Mouse (Mus musculus) left cerebral cortex, postnatal 14 days (tissue): Measurements from ENCODE around the gene Muc4. TPM values are rescaled to one million over a fixed set of nuclear protein-coding genes. Genes with fewer than 3 reads are reported as not detected.

Experiments used
- DNase-seq, 2 experiments: peaks; one replicate each; pipeline ENCODE4 v3.0.0; 2021 to 2022; ENCODE audit warnings: low spot score in 2 of 2, mixed read lengths in 1 of 2
- intact Hi-C: fragments of 180-260 bp; cut with DNase I; formaldehyde crosslinking; loops from one replicate; pipeline ENCODE4 v1.15.1; 2025
- long read RNA-seq, 2 experiments: library from polyadenylated mRNA; stranded (forward); transcript quantifications; one replicate each; pipeline ENCODE4 v2.0.0; 2021
- total RNA-seq, 2 experiments: library from RNA; stranded (reverse); gene quantifications; 2 replicates each; pipeline ENCODE4 v1.2.3; 2021

Gene Muc4
- not detected for total RNA-seq
- long read RNA-seq, experiment 1: 0 reads
- long read RNA-seq, experiment 2: 0 reads

GRCm38 (mm10) chr16:32735586-32735985, at the start of gene Muc4:
Gene Muc4, plus strand, starts transcription at chr16:32735886.
- no peak for DNase-seq
- intact Hi-C loops: no loop called here

- intact Hi-C loops: loop anchor here (5.0 kb wide), 1 partner anchor 179 kb away; no protein-coding TSS in a partner anchor
- no peak for DNase-seq
Measured at GRCm38 (mm10) chr16:32685998-32686397, 49.7 kb upstream of the Muc4 start.

- no peak for DNase-seq
- intact Hi-C loops: loop anchor here (5.0 kb wide), 1 partner anchor 180 kb away; no protein-coding TSS in a partner anchor
Measured at GRCm38 (mm10) chr16:32687221-32687620, 48.5 kb upstream of the Muc4 start.

GRCm38 (mm10) chr16:32688770-32689169, 46.9 kb upstream of the Muc4 start:
- intact Hi-C loops: loop anchor here (2.0 to 5.0 kb wide), 2 partner anchors 50 to 181 kb away; no protein-coding TSS in a partner anchor
- DNase-seq: no peak

- intact Hi-C loops: loop anchor here (2.0 to 5.0 kb wide), 2 partner anchors 51 to 182 kb away; no protein-coding TSS in a partner anchor
- DNase-seq: peak; percentile 62 to 81
Measured at GRCm38 (mm10) chr16:32689501-32689900, 46.2 kb upstream of the Muc4 start.

DNA sequence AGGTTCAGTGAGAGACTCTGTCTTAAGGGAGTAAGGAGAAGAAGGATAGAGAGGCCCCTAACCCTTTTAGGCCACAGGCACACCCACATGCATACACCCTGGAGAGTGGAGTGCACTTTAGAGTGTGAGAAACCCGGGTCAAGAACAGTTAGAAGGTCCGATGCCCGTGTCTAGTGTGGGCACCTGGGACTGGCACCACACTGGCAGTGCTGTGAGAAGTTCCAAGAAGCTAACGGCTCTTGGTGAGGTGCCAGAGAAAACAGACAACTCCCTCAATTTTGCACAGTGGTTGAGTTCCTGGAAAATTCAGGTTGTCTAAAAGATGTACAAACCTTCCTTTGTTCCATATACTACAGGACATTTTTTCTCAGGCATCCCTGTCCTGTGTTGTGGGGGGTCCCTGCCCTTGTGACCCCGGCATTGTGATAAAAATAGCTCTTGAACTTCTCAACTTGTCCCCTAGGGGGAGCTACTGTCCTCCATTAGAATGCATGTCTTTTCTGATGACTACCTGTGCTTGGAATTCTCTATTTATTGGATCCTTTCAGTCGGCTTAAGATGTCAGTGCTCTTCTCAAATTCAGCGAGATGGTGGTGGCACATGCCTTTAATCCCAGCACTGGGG, 38.7 kb upstream of the Muc4 start:
- intact Hi-C loops: no loop called here

DNA sequence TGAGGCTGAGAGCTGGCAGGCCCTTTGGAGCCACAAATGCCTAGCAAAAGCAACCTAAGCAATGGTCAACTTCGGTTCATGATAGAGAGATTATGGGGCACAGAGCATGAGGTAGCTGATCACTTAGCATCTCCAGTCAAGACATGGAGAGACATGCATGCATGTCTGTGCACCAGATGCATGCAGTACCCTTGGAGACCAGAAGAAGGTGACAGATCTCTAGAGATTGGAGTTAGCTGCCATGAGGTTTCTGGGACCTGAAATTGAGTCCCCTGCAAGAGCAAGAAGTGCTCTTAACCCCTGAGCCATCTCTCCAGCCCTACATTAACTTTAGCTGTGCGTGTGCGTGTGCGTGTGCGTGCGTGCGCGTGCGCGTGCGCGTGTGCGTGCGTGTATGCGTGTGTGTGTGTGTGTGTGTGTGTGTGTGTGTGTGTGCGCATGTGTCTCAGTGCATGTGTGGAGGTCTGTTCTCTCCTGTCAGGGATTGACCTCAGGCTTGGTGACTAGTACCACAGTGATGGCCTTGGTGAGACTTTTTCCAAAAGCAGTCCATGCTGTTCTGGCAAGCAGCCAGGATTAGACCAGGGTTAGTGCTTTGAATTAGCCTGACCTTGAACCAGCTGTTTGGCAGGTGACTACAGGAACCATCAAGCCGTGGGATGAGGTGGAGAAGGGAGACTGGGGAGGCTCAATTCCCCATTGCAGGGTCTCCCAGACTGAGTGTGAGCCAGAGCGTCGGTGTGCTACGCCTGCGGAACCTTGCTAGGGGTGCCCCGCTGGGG, 37.8 kb upstream of the Muc4 start:
- intact Hi-C loops: no loop called here
- no peak for DNase-seq

More for the DNA sequence above, 38.7 kb upstream of the Muc4 start:
- DNase-seq: no peak

DNA sequence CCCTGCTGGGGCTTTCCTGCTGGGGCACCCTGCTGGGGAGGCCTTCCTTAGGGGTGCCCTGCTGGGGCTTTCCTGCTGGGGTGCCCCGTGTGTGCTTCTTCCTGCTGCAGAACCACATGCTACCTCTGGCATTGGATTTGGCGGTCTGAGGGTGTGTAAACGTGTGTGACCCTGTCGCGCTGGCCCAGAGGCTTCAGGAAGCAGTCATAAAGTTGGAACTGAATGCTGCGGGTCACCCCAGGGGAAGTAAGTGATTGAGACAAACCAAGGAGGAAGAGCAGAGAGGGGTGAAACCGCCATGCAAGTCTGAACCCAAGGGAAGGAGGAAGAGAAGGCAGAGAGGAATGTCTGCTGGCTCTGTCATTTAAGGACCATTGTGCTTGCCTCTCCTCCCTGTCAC, 37.1 kb upstream of the Muc4 start:
- intact Hi-C loops: no loop called here
- DNase-seq: no peak

- intact Hi-C loops: no loop called here
- no peak for DNase-seq
Measured at GRCm38 (mm10) chr16:32703312-32703912, 32.3 kb upstream of the Muc4 start.

- intact Hi-C loops: no loop called here
- no peak for DNase-seq
Measured at GRCm38 (mm10) chr16:32705606-32706005, 30.1 kb upstream of the Muc4 start.

- intact Hi-C loops: no loop called here
- no peak for DNase-seq
Measured at GRCm38 (mm10) chr16:32707111-32707823, 28.4 kb upstream of the Muc4 start.

DNA sequence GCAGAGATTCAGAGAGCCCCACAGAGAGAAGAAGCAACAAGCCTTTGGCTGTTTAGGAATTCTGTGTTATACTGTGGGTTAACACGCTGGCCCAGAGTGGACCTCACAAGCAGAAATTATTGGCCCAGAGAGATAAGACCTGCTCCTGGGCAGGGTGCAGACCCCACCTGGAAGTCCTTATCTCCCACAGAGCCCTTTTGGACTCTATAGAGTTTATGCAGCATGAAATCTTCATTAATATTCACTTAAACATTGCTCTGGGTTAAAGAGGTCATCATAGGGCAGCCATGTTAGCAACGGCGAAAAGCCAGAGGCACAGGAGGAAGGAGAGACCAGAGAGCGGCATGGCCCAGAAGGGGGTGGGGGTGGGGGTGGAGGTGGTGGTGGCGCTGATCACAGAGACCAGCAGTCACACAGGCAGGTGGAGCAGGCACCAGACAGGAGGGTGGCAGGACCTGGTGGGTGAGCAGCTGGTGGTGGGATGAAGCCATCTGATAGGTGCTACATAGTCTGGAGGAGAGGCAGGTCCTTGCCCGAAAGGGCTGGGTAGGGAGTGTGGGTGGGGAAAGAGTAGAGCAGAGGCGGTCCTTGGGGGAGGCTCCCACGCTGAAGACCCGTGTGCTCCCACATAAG, 27.7 kb upstream of the Muc4 start:
- intact Hi-C loops: no loop called here
- DNase-seq: no peak

- intact Hi-C loops: no loop called here
- DNase-seq: no peak
Measured at GRCm38 (mm10) chr16:32708457-32709033, 27.1 kb upstream of the Muc4 start.

- intact Hi-C loops: no loop called here
- DNase-seq: no peak
Measured at GRCm38 (mm10) chr16:32709116-32709515, 26.6 kb upstream of the Muc4 start.

DNA sequence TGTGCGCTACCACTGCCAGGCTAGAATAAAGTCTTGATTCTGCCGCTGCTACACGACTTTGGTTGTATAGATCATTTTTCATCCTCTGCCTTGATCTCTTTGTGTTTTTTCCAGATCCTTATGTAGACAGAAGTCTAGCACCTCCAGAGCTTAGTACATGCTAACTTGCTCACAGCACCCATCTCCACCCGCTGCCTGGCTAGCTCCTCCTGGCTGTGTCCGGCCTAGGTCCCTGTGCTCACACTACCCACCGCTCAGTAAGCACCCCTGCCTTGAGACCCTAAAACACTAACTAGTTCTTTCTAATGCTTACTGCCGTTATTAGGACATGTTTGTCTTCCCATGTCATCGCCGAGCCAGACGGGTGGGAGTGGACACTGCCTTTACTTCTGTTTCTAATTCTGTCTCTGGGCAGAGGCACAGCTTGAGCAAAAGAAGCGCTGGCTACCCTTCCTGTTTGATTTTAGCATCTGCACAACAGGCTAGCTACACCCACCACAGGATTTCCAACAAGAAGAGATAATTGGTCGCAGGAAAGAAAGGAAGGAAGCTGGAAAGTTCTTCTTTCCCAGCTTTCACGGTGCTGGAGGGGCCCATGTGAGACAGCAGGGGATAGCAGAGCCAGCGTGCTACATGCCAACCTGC, 25.1 kb upstream of the Muc4 start:
- DNase-seq: peak in 1 of 2 experiments; percentile 27
- intact Hi-C loops: no loop called here

- intact Hi-C loops: no loop called here
- no peak for DNase-seq
Measured at GRCm38 (mm10) chr16:32712202-32712601, 23.5 kb upstream of the Muc4 start.

DNA sequence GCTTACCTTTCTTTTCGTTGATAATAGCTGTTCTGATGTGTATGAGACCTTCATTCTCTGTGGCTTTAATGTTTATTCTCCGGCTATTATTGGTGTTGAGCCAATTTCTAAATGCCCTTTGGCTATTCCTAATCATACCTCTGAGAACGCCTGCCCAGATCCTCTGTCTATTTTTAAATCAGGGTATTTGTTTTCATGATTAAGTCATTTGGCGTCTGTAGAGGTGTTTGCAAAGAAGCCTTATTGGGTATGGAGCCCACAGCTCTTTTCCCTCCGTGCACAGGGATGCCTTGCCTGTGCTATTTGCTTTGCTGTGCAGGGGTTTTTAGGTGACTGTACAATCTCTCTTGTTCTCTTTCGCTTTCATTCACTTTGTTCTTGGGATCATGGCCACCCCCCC, 22.1 kb upstream of the Muc4 start:
- no peak for DNase-seq
- intact Hi-C loops: no loop called here

DNA sequence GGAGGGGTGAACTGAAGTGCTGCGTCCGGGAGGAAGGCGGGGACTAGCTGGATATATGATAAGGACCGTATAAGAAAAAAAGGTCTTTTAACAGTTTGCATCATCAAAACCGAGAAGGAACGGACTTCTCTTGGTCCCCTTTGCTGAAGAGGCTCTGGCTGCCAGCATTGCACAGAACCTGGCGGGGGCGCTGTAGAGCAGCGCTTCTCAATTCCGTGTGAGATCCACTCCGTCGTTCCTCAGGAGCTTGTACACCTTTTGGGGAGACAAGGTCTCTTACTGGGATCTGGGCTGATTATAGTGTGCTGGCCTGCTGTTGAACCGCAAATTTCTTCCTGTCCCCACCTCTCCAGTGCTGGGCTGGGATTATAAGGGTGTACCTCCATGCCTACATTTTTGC, 20.3 kb upstream of the Muc4 start:
- intact Hi-C loops: no loop called here

More for the DNA sequence above, 20.3 kb upstream of the Muc4 start:
- no peak for DNase-seq
